Mouse (Mus musculus): ENCODE data around the gene Xrcc2. TPM values are rescaled to one million over a fixed set of nuclear protein-coding genes. Genes with fewer than 3 reads are reported as not detected.
A peak's percentile ranks its signal among the peaks of the same experiment; 100 is the strongest.

The Xrcc2 gene
- polyA plus RNA-seq, 1 experiment from 2014 or later: 8.2 TPM

DNA sequence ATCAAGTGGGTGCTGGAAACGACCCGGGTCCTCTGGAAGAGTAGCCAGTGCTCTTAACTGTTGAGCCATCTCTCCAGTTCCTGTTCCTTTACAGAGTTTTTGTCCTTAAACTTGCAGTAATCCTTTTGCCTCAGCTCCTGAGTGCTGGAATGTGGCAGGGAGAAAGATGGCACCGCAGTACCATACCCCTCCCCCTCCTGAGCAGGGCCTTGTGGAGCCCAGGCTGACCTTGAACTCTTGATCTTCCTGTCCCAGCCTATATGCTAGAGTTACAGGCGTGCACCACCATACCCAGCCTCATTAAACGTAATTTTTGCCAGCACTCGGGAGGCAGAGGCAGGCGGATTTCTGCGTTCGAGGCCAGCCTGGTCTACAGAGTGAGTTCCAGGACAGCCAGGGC, 38.9 kb downstream of the Xrcc2 start:
- Histone ChIP-seq H3K9ac (no peak overlapping the region), H3K4me1 (peaks cover 7% of the 10 kb centered on the region), H3K27ac (replicated peaks) (no peak overlapping the region), H3K4me3 (no peak overlapping the region), H3K36me3 (no peaks in the 10 kb centered on the region), H3K4me2 (no peak overlapping the region), H3K27me3 (replicated peaks) (no peaks in the 10 kb centered on the region), H3K9me3 (no peaks in the 10 kb centered on the region)
- no peak for ATAC-seq (ENCODE audit: extremely low read depth, insufficient number of reproducible peaks, low FRiP score, low TSS enrichment)
- 79% methylated on average over 9 of the region's 9 CpGs for WGBS

DNA sequence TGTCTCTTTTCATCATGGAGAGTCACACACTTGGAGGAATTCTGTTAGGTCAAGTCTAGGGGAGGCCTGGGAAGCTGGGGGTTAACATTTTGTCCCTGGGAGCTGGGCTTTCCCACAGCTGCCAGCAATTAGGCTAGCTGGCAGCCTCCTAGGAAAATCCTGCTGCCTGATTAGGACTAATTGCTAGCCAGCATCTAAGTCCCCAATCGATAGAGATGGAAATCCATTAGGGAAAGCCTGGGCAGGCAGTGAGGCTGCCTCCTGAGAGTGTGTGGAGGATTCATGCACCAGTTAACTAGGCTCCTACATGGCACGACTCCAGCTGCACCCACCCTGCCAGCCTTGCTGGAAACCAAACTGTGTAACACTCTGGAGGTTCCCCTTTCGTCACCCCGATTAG, 39.5 kb downstream of the Xrcc2 start:
- Histone ChIP-seq H3K36me3 (no peaks in the 10 kb centered on the region), H3K27ac (replicated peaks) (no peak overlapping the region), H3K4me3 (no peak overlapping the region), H3K9ac (no peak overlapping the region), H3K4me2 (no peak overlapping the region), H3K4me1 (peaks cover 7% of the 10 kb centered on the region), H3K9me3 (no peaks in the 10 kb centered on the region), H3K27me3 (replicated peaks) (no peaks in the 10 kb centered on the region)
- WGBS: 60% methylated on average over 4 of the region's 4 CpGs
- ATAC-seq (ENCODE audit: extremely low read depth, insufficient number of reproducible peaks, low FRiP score, low TSS enrichment): no peak

GRCm38 (mm10) chr5:25665516-25665915, 40.1 kb downstream of the Xrcc2 start:
- no peak overlapping the region for H3K4me3 ChIP-seq
- no peak for ATAC-seq (ENCODE audit: extremely low read depth, insufficient number of reproducible peaks, low FRiP score, low TSS enrichment)

GRCm38 (mm10) chr5:25663165-25663564, 42.5 kb downstream of the Xrcc2 start:
- Histone ChIP-seq H3K9ac (no peak overlapping the region), H3K36me3 (no peaks in the 10 kb centered on the region), H3K9me3 (no peaks in the 10 kb centered on the region), H3K4me2 (no peak overlapping the region), H3K27me3 (replicated peaks) (no peaks in the 10 kb centered on the region), H3K4me3 (no peak overlapping the region), H3K4me1 (peaks cover 7% of the 10 kb centered on the region), H3K27ac (replicated peaks) (no peak overlapping the region)
- no peak for ATAC-seq (ENCODE audit: extremely low read depth, insufficient number of reproducible peaks, low FRiP score, low TSS enrichment)
- WGBS: 73% methylated on average over 2 of the region's 2 CpGs

More at GRCm38 (mm10) chr5:25665516-25665915, 40.1 kb downstream of the Xrcc2 start:
- Histone ChIP-seq H3K36me3 (no peaks in the 10 kb centered on the region), H3K27me3 (replicated peaks) (no peaks in the 10 kb centered on the region), H3K9ac (no peak overlapping the region), H3K4me1 (peaks cover 7% of the 10 kb centered on the region), H3K9me3 (no peaks in the 10 kb centered on the region), H3K4me2 (no peak overlapping the region), H3K27ac (replicated peaks) (no peak overlapping the region)
- WGBS: 86% methylated on average over 10 of the region's 10 CpGs

DNA sequence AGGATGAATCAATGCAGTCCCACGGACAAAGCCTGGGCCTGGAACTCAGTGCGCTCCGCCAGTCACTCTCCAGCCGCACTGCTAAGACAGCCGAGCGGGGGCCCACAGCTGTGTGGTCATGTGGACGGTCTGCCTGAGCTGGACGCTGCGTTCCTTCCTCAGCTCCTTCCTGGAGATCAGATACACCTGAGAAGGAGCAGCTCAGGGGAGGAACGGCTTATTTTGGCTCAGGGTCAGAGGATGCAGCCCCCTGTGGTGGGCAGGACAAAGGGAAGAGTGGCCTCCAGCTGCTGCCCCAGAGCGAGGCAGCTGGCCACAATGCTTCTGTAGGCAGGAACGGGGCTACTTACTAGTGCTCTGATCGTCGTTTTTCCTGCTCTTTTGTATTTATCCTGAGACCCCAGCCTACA, 51.0 kb downstream of the Xrcc2 start:
- Histone ChIP-seq H3K36me3 (no peaks in the 10 kb centered on the region), H3K27ac (replicated peaks) (no peak overlapping the region), H3K27me3 (replicated peaks) (0 out of 2 replicates have a peak, but pooled peaks cover 3% of the 10 kb centered on the region), H3K4me3 (peak overlapping the region; percentile 42), H3K9me3 (no peaks in the 10 kb centered on the region), H3K9ac (peak overlapping the region; percentile 76), H3K4me2 (peak overlapping the region; percentile 72), H3K4me1 (peaks cover 17% of the 10 kb centered on the region)
- 4% methylated on average over 14 of the region's 14 CpGs for WGBS
- no peak for ATAC-seq (ENCODE audit: extremely low read depth, insufficient number of reproducible peaks, low FRiP score, low TSS enrichment)

- 31% methylated on average over 3 of the region's 3 CpGs for WGBS
- no peak overlapping the region for H3K9ac ChIP-seq
- no peak overlapping the region for H3K27ac ChIP-seq (replicated peaks)
- ATAC-seq (ENCODE audit: extremely low read depth, insufficient number of reproducible peaks, low FRiP score, low TSS enrichment): no peak
- peaks cover 17% of the 10 kb centered on the region for H3K4me1 ChIP-seq
- no peak overlapping the region for H3K4me3 ChIP-seq
- H3K4me2 ChIP-seq: no peak overlapping the region
- no peaks in the 10 kb centered on the region for H3K9me3 ChIP-seq
- no peaks in the 10 kb centered on the region for H3K36me3 ChIP-seq
- H3K27me3 ChIP-seq (replicated peaks): 0 out of 2 replicates have a peak, but pooled peaks cover 3% of the 10 kb centered on the region
These were observed 52.2 kb downstream of the Xrcc2 start for GRCm38 (mm10) chr5:25653377-25653776.

GRCm38 (mm10) chr5:25652435-25652834, 53.2 kb downstream of the Xrcc2 start:
- 84% methylated on average over 7 of the region's 7 CpGs for WGBS

DNA sequence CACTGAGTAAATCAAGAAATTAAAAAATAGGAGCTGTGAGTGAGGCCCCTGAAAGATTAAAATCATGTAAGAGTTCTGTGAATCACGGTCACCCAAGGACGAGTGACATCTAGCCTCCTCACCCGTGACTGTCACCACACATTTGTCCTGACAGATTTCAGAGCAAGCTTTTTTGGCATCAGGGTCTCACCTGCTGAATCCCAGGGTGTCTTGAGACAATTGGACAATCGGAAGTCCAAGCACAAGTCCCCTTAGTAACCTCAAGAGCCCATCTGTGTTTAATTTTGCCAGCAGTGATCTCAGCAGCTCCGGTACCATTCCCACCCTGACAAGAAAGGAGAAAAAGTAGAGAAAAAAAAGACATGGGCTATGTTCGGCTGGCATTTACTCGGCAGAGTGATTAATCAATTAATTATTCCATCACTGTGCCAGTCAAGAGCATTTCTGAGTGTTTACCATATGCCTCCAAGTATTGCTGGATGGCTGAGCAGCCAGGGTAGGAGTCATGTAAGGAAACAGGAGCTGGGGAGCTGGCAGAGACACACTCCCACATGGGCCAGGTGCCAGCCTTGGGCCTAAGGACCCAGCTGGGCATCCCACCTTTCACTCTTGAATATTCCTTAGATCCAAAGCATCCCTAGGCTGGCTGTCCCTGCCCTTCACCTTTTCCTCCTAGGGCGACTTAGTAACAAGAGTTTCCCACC, 59.8 kb downstream of the Xrcc2 start:
- 82% methylated on average over 8 of the region's 8 CpGs for WGBS
- no peaks in the 10 kb centered on the region for H3K27me3 ChIP-seq (replicated peaks)
- H3K4me2 ChIP-seq: no peak overlapping the region
- no peaks in the 10 kb centered on the region for H3K36me3 ChIP-seq
- no peak overlapping the region for H3K9ac ChIP-seq
- no peaks in the 10 kb centered on the region for H3K9me3 ChIP-seq
- no peak for ATAC-seq (ENCODE audit: extremely low read depth, insufficient number of reproducible peaks, low FRiP score, low TSS enrichment)
- no peaks in the 10 kb centered on the region for H3K4me1 ChIP-seq
- H3K27ac ChIP-seq (replicated peaks): no peak overlapping the region
- no peak overlapping the region for H3K4me3 ChIP-seq

More at GRCm38 (mm10) chr5:25652435-25652834, 53.2 kb downstream of the Xrcc2 start:
- no peak overlapping the region for H3K4me3 ChIP-seq
- no peak overlapping the region for H3K27ac ChIP-seq (replicated peaks)
- no peak overlapping the region for H3K4me2 ChIP-seq
- no peak for ATAC-seq (ENCODE audit: extremely low read depth, insufficient number of reproducible peaks, low FRiP score, low TSS enrichment)
- no peaks in the 10 kb centered on the region for H3K9me3 ChIP-seq
- peaks cover 17% of the 10 kb centered on the region for H3K4me1 ChIP-seq
- no peak overlapping the region for H3K9ac ChIP-seq
- 0 out of 2 replicates have a peak, but pooled peaks cover 3% of the 10 kb centered on the region for H3K27me3 ChIP-seq (replicated peaks)
- H3K36me3 ChIP-seq: no peaks in the 10 kb centered on the region

GRCm38 (mm10) chr5:25644509-25644908, 61.1 kb downstream of the Xrcc2 start:
- H3K9ac ChIP-seq: no peak overlapping the region
- H3K27ac ChIP-seq (replicated peaks): no peak overlapping the region
- 80% methylated on average over 2 of the region's 2 CpGs for WGBS
- H3K9me3 ChIP-seq: no peaks in the 10 kb centered on the region
- no peaks in the 10 kb centered on the region for H3K4me1 ChIP-seq
- no peak overlapping the region for H3K4me3 ChIP-seq
- no peak overlapping the region for H3K4me2 ChIP-seq
- no peak for ATAC-seq (ENCODE audit: extremely low read depth, insufficient number of reproducible peaks, low FRiP score, low TSS enrichment)
- H3K36me3 ChIP-seq: no peaks in the 10 kb centered on the region
- H3K27me3 ChIP-seq (replicated peaks): no peaks in the 10 kb centered on the region

DNA sequence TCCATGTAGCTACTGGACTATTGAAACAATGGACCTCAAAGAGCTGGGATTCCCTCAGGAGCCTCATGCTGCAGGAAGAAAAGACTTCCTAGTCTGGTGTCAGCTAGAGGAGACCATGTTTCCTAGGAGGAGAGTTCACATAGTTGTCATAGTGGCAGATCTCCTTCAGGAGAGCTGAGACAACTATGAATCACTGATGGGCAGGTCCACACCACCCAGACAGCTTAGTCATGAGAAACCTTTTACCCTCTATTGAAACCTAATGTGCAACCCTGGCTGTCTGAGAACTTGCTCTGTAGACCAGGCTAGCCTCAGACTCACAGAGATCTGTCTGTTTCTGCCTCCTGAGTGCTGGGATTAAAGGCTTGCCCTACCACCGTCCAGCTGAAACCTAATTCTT, 62.9 kb downstream of the Xrcc2 start:
- H3K27ac ChIP-seq (replicated peaks): no peak overlapping the region
- no peak overlapping the region for H3K4me2 ChIP-seq
- no peaks in the 10 kb centered on the region for H3K4me1 ChIP-seq
- no peaks in the 10 kb centered on the region for H3K9me3 ChIP-seq
- 67% methylated on average over 1 of the region's 1 CpGs for WGBS
- H3K4me3 ChIP-seq: no peak overlapping the region
- no peaks in the 10 kb centered on the region for H3K27me3 ChIP-seq (replicated peaks)
- H3K9ac ChIP-seq: no peak overlapping the region
- no peak for ATAC-seq (ENCODE audit: extremely low read depth, insufficient number of reproducible peaks, low FRiP score, low TSS enrichment)
- H3K36me3 ChIP-seq: no peaks in the 10 kb centered on the region
